Mouse (Mus musculus): Measurements from ENCODE around the gene Plac9a. TPM values are rescaled to one million over a fixed set of nuclear protein-coding genes. Genes with fewer than 3 reads are reported as not detected.

Gene Plac9a
- polyA plus RNA-seq, 1 experiment = 17.1 TPM

- Histone ChIP-seq H3K9me3 (replicated peaks; ENCODE audit: control insufficient read depth, insufficient read depth, low read length, poor library complexity, severe bottlenecking) (no peaks in the 10 kb centered on the region), H3K36me3 (ENCODE audit: control insufficient read depth, insufficient read depth, low read length, poor library complexity, severe bottlenecking) (peaks cover 6% of the 10 kb centered on the region), H3K4me1 (ENCODE audit: control insufficient read depth, insufficient read depth, low read length) (peaks cover 3% of the 10 kb centered on the region), H3K9ac (ENCODE audit: low read depth, poor library complexity, severe bottlenecking) (no peak overlapping the region), H3K27me3 (ENCODE audit: control insufficient read depth, insufficient read depth, low read length, poor library complexity, severe bottlenecking) (no peaks in the 10 kb centered on the region), H3K27ac (ENCODE audit: insufficient read depth, low read length) (peak overlapping the region; percentile 36; the same call in 1 of the 2 replicates), H3K4me3 (ENCODE audit: low read depth, low read length) (no peak overlapping the region)
- TF ChIP-seq POLR2A (IDR thresholded peaks at IDR 0.05; ENCODE audit: insufficient read depth, low read length) = no peak
Measured at GRCm38 (mm10) chr14:25869135-25869878, 33.6 kb downstream of the Plac9a start.

GRCm38 (mm10) chr14:25868706-25869105 lies 34.2 kb downstream of the Plac9a start:
- H3K4me3 ChIP-seq (ENCODE audit: low read depth, low read length) = no peak overlapping the region
- no peaks in the 10 kb centered on the region for H3K9me3 ChIP-seq (replicated peaks; ENCODE audit: control insufficient read depth, insufficient read depth, low read length, poor library complexity, severe bottlenecking)
- TF ChIP-seq CTCF (IDR thresholded peaks at IDR 0.05; ENCODE audit: low read depth, low read length) = no peak
- TF ChIP-seq POLR2A (IDR thresholded peaks at IDR 0.05; ENCODE audit: insufficient read depth, low read length) = no peak
- TF ChIP-seq EP300 (IDR thresholded peaks at IDR 0.05; ENCODE audit: insufficient read depth, low read depth, low read length) = no peak
- peak overlapping the region; percentile 36; the same call in 1 of the 2 replicates for H3K27ac ChIP-seq (ENCODE audit: insufficient read depth, low read length)
- peaks cover 4% of the 10 kb centered on the region; the same call in 1 of the 2 replicates for H3K36me3 ChIP-seq (ENCODE audit: control insufficient read depth, insufficient read depth, low read length, poor library complexity, severe bottlenecking)
- no peak overlapping the region for H3K9ac ChIP-seq (ENCODE audit: low read depth, poor library complexity, severe bottlenecking)
- peaks cover 5% of the 10 kb centered on the region for H3K4me1 ChIP-seq (ENCODE audit: control insufficient read depth, insufficient read depth, low read length)
- H3K27me3 ChIP-seq (ENCODE audit: control insufficient read depth, insufficient read depth, low read length, poor library complexity, severe bottlenecking) = no peaks in the 10 kb centered on the region

DNA sequence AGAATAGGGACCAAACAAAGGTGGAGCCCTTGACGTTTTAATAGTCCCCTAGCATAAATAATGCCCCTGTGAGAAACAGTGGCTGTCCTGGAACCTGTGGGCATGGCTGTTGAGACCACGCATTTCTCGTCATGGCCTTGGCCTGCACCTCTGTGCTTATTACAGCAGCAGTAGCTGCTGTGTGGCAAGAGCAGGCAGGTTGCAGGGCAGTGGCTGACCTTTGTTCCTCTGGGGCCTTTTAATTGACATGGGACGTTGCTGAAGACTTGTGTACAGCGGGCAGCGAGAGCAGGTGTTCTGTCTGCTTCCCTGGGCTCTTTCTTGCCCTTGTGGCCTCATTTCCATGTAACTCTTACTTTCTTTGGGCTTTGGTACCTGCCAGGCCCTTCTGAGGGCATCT lies 35.1 kb downstream of the Plac9a start:
- H3K27ac ChIP-seq (ENCODE audit: insufficient read depth, low read length) = no peak overlapping the region
- H3K9me3 ChIP-seq (replicated peaks; ENCODE audit: control insufficient read depth, insufficient read depth, low read length, poor library complexity, severe bottlenecking) = no peaks in the 10 kb centered on the region
- H3K4me3 ChIP-seq (ENCODE audit: low read depth, low read length) = no peak overlapping the region
- no peaks in the 10 kb centered on the region for H3K27me3 ChIP-seq (ENCODE audit: control insufficient read depth, insufficient read depth, low read length, poor library complexity, severe bottlenecking)
- TF ChIP-seq CTCF (IDR thresholded peaks at IDR 0.05; ENCODE audit: low read depth, low read length) = no peak
- no peak for TF ChIP-seq EP300 (IDR thresholded peaks at IDR 0.05; ENCODE audit: insufficient read depth, low read depth, low read length)
- TF ChIP-seq POLR2A (IDR thresholded peaks at IDR 0.05; ENCODE audit: insufficient read depth, low read length) = no peak
- peaks cover 5% of the 10 kb centered on the region for H3K4me1 ChIP-seq (ENCODE audit: control insufficient read depth, insufficient read depth, low read length)
- peaks cover 3% of the 10 kb centered on the region; the same call in 1 of the 2 replicates for H3K36me3 ChIP-seq (ENCODE audit: control insufficient read depth, insufficient read depth, low read length, poor library complexity, severe bottlenecking)
- H3K9ac ChIP-seq (ENCODE audit: low read depth, poor library complexity, severe bottlenecking) = no peak overlapping the region

DNA sequence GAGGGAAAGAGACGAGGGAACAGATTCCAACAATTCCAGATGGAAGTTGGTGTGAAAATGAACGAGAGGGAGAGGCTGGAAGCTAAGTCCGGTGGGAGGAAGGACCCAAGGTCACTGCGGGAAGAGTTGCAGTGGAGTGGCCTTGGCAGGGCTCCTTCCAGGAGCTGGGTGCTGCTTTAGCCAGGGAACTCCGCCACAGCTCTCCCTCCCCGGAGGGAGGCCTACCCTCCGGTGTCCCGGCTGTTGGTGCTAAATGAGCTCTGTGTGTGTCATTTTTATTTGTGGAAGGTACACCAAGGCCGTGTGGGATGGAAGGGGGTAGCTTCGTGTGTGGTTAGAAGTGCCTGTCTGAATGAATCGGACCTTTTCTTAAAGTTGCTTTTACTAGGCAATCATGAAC lies 36.1 kb downstream of the Plac9a start:
- H3K27me3 ChIP-seq (ENCODE audit: control insufficient read depth, insufficient read depth, low read length, poor library complexity, severe bottlenecking) = no peaks in the 10 kb centered on the region
- peaks cover 5% of the 10 kb centered on the region for H3K4me1 ChIP-seq (ENCODE audit: control insufficient read depth, insufficient read depth, low read length)
- no peak for TF ChIP-seq EP300 (IDR thresholded peaks at IDR 0.05; ENCODE audit: insufficient read depth, low read depth, low read length)
- no peak for TF ChIP-seq CTCF (IDR thresholded peaks at IDR 0.05; ENCODE audit: low read depth, low read length)
- TF ChIP-seq POLR2A (IDR thresholded peaks at IDR 0.05; ENCODE audit: insufficient read depth, low read length) = no peak
- no peak overlapping the region for H3K27ac ChIP-seq (ENCODE audit: insufficient read depth, low read length)
- no peak overlapping the region for H3K9ac ChIP-seq (ENCODE audit: low read depth, poor library complexity, severe bottlenecking)
- H3K36me3 ChIP-seq (ENCODE audit: control insufficient read depth, insufficient read depth, low read length, poor library complexity, severe bottlenecking) = no peaks in the 10 kb centered on the region
- no peak overlapping the region for H3K4me3 ChIP-seq (ENCODE audit: low read depth, low read length)
- H3K9me3 ChIP-seq (replicated peaks; ENCODE audit: control insufficient read depth, insufficient read depth, low read length, poor library complexity, severe bottlenecking) = no peaks in the 10 kb centered on the region

- Histone ChIP-seq H3K27ac (ENCODE audit: insufficient read depth, low read length) (no peak overlapping the region), H3K9ac (ENCODE audit: low read depth, poor library complexity, severe bottlenecking) (no peak overlapping the region), H3K27me3 (ENCODE audit: control insufficient read depth, insufficient read depth, low read length, poor library complexity, severe bottlenecking) (no peaks in the 10 kb centered on the region), H3K36me3 (ENCODE audit: control insufficient read depth, insufficient read depth, low read length, poor library complexity, severe bottlenecking) (no peaks in the 10 kb centered on the region), H3K4me1 (ENCODE audit: control insufficient read depth, insufficient read depth, low read length) (peaks cover 5% of the 10 kb centered on the region), H3K9me3 (replicated peaks; ENCODE audit: control insufficient read depth, insufficient read depth, low read length, poor library complexity, severe bottlenecking) (no peaks in the 10 kb centered on the region), H3K4me3 (ENCODE audit: low read depth, low read length) (no peak overlapping the region)
- TF ChIP-seq EP300 (IDR thresholded peaks at IDR 0.05; ENCODE audit: insufficient read depth, low read depth, low read length) (no peak), POLR2A (IDR thresholded peaks at IDR 0.05; ENCODE audit: insufficient read depth, low read length) (no peak), CTCF (IDR thresholded peaks at IDR 0.05; ENCODE audit: low read depth, low read length) (no peak)
Measured at GRCm38 (mm10) chr14:25866384-25866783, 36.5 kb downstream of the Plac9a start.

DNA sequence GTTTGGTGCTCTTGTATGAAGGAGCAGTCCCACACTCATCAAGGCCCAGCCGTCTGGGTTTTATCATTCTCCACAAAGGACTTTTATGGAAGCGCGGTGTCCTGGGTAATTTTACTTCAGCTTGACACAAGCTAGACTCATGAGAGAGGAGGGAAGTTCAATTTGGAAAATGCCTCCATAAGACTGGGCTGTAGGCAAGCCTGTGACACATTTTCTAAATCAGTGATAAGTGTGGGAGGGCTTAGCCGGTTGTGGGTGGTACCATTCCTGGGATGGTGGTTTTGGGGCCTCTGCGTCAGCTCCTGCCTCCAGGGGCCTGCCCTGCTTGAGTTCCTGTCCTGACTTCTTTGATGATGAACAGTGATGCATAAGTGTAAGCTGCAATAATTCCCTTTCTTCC lies 37.6 kb downstream of the Plac9a start:
- Histone ChIP-seq H3K36me3 (ENCODE audit: control insufficient read depth, insufficient read depth, low read length, poor library complexity, severe bottlenecking) (no peaks in the 10 kb centered on the region), H3K4me1 (ENCODE audit: control insufficient read depth, insufficient read depth, low read length) (peaks cover 5% of the 10 kb centered on the region), H3K4me3 (ENCODE audit: low read depth, low read length) (no peak overlapping the region), H3K27ac (ENCODE audit: insufficient read depth, low read length) (no peak overlapping the region), H3K27me3 (ENCODE audit: control insufficient read depth, insufficient read depth, low read length, poor library complexity, severe bottlenecking) (no peaks in the 10 kb centered on the region), H3K9ac (ENCODE audit: low read depth, poor library complexity, severe bottlenecking) (no peak overlapping the region), H3K9me3 (replicated peaks; ENCODE audit: control insufficient read depth, insufficient read depth, low read length, poor library complexity, severe bottlenecking) (no peaks in the 10 kb centered on the region)
- TF ChIP-seq CTCF (IDR thresholded peaks at IDR 0.05; ENCODE audit: low read depth, low read length) = no peak
- no peak for TF ChIP-seq POLR2A (IDR thresholded peaks at IDR 0.05; ENCODE audit: insufficient read depth, low read length)
- no peak for TF ChIP-seq EP300 (IDR thresholded peaks at IDR 0.05; ENCODE audit: insufficient read depth, low read depth, low read length)
